Mouse (Mus musculus) T-helper 1 cell (primary cell): ENCODE measurements around the gene Vps18.

Source experiments
- in situ Hi-C: fragments of 300-600 bp; cut with MboI, MseI; formaldehyde crosslinking; loops from one replicate; pipeline ENCODE4 v1.15.1; 2025; ENCODE audit warnings: high pct_unique_total_duplicates

Gene Vps18

DNA sequence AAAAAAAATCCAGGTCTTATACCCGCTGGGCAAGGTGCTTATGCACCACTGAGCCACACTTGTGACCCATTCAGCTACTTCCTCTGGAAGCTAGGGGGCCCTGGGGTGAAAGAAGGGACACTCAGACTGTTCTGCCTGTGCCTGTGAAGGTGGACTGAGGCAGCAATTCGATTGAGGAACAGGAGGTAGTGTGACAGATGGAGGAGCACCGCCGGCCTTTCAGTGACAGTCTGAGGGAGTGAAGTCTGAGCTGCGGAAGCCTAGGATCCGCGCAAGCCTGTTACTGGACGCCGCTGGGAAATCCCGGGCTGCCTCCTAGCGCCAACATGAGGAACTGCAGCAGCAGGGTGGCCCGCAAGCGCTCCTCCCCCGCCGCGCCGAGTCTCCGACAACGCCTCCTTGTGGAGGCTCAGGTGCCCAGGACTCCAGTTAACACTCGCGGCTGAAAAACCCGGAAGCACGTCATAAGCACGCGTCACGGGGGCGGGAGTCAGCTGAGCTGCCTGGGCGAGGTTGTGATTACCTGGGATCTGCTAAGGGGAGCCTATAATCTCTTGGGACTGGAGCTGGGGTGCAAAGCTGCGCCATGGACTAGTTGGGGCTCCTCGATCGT lies at the start of gene Vps18:
TSS of gene Vps18 (plus strand) at position 471 of the 613 bp plus-strand sequence.
- in situ Hi-C loops: no loop called here

DNA sequence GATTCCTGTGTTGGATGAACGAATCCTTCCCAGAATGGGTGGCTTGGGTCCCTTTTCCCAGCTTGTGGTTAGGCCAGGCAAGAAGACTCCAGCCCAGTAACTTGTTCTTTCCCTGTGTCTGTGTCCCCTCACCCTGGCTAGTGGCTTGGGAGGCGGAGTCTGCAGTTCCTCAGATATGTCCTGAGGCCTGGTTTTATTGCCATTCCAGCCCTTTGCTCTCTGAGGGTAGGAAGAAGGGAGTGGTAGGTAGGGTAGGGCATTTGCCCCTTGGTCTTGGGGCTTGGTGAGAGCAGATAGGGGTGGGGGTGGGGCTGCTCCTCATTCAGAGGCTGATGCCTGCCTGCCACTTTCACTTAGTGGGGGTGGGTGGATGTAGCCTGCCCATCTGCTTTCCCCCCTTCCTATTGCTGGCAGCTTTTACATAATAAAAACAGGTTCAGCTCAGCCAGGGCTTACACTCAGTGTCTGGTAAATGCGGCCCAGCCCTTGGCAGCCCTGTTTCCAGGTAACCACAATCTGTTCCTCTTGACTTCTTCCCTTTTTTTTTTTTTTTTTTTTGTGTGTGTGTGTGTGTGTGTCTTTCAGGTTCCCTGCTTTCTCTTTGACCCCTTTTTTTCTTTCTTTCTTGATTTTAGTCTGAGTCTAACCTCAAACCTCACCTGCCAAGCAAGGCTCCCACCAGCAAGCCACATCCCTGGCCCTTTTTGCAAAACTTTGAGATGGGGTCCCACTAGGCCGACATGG lies 48.3 kb upstream of the Vps18 start:
- in situ Hi-C loops: no loop called here

DNA sequence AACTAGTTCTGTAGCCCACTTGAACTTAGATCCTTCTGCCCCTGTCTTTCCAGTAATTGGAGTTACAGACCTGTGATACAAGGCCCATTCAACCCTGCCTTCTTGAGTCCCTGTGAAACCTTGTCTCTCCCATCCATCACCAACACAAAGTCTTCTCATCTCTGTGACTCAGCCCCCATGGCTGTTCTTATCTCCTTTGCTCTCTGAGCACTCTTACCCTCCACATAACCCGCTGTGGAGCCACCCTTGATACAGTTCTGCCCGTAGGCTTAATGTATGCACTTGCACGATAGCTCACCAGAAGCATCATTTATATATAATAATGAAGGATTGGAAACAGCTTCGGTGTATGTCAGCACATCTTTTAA lies 47.7 kb upstream of the Vps18 start:
- in situ Hi-C loops: no loop called here

DNA sequence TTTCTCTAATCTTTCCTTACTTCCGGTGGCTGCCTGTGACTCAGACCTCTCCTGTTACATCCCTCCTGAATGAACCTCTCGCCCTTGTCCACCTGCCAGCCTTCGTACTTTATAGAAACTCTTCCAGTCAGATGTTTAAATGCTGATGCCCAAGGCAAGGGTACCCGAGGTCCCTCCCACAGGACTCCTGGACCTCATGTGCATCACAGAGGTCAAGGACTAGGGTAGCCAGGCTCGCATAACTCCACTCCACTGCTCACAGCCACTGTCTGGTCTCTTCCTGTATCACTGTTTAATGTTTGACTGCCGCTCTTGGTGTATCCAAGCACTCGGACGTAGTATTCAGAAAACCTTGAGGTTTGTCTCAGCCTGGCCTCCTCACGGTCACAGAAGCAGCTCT lies 46.0 kb upstream of the Vps18 start:
- in situ Hi-C loops: no loop called here

DNA sequence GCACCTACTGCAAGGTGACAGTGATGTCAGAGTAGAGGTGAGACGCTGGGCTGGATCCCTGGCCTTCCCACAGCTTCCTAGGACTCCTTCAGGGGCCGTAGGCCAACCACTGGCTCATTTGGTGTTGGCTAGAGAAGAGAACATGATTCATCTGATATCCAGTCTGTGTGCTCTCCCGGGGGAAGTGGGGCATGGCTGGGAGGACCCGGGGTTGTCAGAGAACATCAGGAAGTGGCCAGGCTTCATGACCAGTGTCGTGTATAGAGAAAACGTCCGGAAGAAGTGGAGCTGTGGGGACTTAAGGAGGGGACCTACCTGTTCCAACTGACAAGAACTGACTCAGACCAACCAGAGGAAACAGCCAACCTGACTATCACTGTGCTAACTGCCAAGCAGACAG lies 43.3 kb upstream of the Vps18 start:
- in situ Hi-C loops: no loop called here

DNA sequence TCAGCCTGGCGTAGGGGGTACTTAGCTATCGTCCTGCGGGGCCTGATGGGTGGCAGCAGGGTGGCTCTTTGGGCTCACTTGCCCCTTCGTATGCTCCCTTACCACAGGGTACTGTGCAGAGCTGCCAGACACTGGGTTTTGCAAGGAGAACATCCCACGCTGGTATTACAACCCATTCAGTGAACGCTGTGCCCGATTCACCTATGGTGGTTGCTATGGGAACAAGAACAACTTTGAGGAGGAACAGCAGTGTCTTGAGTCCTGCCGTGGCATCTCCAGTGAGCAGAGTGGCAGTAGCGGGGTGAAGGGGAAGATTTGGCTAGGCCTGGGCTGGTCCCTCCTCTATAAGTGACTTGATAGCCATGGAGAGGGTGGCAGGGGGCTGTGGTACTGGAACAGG lies 40.6 kb upstream of the Vps18 start:
- in situ Hi-C loops: no loop called here

DNA sequence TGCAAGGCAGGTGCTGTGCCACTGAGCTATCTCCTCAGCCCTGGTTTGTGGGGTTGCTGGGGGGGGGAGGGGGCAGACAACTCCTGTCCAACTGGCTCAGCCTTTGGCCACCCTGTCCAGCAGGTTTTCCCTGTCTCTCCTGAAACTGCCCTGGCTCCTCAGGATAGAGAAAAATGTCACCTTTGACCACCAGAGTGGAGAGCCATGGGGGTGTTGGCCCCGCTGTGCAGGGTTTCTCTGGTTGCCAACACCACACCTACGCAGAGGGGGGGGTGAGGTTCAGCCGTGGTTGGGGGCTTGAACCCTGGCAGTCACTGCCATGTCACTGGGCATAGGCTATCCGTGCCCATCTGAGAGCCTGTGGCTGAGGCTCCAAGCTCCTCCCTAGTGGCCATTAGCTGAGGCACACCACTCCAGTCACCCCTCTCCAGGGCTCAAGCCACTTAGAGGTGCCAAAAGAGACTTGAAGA lies 38.9 kb upstream of the Vps18 start:
- in situ Hi-C loops: no loop called here

DNA sequence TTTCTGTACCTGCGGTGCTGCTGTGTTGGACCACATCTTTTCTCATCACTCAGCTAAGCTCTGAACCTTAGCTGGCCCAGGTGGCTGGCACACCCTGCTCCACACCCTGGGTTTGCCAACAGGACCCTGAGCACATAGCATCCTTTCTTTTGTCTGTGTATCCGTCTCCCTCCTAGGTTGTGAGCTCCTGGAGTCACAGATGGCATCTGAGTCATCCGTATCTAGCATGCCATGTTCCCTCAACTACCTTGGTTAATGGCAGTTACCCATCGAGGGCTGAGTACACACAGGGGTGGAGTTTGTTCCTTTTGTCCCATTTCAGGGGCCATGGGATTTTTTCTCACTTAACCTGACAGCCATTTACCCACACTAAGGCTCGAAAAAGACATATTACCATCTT lies 38.2 kb upstream of the Vps18 start:
- in situ Hi-C loops: no loop called here

DNA sequence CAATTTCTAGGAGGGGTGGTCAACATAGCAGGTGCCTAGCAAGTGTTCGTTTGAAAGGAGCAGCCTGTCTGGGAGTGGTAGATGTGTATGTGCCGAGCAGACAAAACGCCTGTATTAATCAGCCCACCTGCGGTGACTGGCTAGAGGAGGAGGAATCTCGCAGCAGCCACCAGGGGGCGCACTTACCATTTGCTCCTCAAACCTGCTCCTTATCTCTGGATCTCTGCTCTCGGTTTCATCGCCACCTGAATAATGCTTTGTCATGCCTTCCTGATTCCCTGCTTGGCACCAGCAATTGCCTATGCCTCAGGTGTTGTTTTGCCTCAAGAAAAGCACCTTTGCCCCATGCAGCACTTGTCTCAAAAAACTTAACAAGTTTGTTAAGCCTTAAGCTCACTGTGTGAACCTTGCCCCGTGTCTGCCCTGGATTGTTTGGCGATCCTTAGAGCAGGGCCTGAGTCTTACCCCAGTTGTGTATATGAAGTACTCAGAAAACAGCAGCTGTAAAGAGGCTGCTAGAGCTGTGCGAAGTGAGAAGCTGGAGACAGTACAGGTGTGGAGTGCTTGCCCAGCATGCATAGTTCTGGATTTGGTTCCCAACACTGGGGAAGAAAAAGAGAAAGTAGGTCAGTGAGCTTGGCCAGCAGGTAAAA lies 37.6 kb upstream of the Vps18 start:
- in situ Hi-C loops: no loop called here

DNA sequence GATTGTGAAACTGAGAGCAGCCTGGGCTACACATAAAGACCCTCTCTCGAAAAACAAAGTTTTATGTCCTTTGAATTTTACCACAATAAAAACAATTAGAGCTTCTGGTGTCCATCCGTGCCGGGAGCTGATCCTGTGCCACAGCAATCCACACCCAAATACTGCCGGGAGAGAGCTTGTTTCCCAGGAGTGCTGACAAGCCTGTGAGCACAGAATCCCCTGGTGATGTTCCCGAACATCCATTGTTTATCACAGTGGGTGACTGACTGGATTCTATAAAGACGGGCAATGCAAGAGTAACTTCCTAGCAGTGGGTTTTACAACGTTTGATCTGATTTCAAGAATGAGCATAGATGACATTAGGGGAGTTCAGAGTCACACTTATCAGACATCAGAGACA lies 33.6 kb upstream of the Vps18 start:
- in situ Hi-C loops: no loop called here

DNA sequence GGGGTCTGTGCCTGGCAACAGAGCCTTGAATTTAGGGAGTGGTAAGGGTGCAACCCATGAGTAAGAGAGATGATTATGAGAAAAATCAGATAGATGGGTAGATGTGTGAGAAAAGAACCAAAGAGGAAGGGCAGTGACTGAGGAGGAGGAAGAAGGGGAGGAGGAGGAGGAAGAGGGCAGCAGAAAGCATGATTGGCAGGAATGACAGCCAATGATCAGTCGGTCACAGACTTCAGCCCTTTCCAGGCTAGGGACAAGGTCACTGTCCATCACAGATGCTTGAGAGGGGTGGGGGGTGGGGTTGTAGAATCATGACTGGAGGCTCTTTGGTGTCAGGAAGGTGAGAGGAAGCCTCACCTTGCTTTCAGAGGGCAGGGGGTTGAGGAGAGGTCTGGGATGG lies 28.0 kb upstream of the Vps18 start:
- in situ Hi-C loops: no loop called here

DNA sequence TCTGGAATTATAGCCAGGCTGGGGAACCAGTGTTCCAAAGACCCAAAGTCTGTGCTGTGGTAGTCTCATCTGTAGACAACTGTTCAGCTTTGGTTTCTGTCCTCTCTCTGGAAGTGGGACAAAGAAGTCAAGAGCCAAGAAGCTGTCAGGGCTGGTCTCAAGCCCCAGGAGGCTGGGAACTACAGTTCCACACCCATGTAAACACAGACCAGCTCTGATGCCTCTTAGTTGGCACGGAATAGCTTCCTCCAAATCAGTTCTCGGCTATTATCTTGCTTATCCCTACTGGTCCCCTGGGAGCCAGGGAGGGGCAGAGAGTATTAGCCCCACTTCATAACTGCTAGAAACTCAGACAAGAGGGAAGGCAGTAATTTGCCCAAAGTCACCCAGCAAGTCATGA lies 27.2 kb upstream of the Vps18 start:
- in situ Hi-C loops: no loop called here

DNA sequence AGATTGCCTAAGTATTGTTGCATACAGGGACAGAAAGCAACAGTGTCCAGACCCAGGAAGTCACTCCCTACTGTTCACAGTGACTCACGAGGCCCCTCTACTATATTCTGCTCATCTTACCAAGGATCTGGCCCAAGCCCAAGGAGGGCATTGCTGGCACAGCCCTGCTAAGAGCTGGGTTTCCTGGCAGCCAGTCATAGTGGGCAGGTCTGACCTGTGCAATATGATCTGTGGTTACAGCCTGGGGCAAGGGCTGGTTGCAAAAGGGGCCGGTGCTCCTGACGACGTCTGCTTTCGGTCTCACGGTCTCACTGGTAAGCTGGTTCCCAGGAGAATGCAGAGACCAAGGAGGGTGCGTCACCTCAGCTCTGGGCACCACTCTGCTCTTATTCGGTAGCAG lies 25.6 kb upstream of the Vps18 start:
- in situ Hi-C loops: no loop called here

DNA sequence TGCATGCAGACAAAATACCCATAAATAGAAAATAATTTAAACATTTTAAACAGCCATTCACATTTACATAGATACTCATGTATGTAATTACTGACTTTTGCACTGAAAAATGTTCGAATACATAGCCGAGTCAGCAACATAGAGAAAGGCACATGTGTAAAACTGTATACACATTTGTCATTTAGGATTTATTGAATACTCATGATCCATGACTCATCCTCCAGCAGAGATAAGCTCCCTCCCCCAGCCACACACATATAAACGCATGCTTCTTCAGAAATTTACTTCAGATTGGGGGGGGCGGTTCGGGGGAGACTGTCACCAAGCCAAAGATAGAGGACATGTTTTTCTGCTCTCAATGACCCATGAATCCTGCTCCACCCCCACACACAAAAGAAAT lies 24.7 kb upstream of the Vps18 start:
- in situ Hi-C loops: no loop called here

DNA sequence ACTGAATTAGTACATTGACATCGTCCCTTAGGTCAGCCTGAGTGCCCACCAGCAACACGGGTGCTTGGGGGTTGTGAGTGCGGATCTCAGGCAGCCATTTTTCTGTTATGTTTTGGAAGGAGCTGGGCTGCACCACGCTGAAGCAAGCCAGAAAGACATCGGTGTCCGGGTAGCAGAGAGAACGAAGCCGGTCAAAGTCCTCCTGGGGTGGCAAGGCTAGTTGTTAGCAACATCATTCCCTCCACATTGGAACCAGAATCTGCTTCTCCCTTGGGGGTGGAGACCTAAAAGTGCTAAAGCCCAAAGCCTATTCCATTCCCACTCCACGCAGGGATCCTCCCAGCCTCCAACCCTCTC lies 18.3 kb upstream of the Vps18 start:
- in situ Hi-C loops: no loop called here

DNA sequence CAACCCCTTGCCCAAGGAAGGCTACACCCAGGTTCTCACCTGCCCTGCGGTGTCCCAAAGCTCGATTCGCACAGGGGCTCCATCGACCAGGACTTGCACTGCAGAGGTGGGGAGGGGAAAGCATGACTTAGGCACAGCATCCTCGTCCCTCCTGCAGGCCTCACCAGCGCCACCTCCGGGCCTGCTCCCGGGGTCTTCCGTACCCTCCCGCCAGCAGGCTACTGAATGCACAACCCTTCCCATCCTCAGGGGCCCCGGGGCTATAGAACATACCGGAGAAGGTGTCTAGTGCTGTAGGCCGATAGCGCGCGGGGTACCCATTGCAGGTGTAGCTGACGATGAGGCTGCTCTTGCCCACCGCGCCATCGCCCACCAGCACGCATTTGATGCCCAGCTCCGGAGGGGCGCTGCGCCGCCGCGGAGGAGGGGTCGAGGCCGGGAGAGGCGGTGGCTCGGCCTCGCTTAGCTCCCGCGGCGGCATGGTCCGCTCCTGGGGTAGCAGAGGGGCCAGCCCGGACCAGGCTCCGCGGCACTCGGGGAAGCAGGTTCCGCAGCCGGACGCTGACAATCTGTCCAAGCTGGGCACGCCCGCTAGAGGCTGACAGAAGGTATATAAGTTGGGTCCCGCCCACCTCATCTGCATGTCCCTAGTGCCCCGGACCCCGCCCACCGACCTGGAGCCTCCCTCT lies 17.8 kb upstream of the Vps18 start, which contains the start of gene Rhov:
TSS of gene Rhov (minus strand) at position 630 of the 689 bp plus-strand sequence.
- in situ Hi-C loops: no loop called here

DNA sequence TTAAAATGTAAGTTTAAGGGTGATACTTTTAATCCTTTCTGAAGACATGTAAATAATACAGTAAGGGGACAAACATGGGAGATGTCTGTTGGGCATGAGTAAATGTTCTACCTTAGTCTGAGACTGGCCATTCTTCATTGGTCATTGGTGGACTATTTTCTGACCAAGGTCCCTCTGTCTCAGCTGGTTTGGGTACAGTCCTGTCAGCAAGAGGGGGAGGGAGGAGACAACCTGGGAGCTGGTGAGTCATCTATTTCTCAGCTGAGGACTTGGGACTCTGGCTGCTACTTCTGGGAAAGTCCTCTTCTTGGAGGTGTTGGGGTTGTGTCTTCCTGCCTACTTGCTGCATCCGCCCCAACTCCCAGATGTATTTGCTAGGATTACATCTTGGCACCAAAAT lies 14.4 kb upstream of the Vps18 start:
- in situ Hi-C loops: no loop called here

DNA sequence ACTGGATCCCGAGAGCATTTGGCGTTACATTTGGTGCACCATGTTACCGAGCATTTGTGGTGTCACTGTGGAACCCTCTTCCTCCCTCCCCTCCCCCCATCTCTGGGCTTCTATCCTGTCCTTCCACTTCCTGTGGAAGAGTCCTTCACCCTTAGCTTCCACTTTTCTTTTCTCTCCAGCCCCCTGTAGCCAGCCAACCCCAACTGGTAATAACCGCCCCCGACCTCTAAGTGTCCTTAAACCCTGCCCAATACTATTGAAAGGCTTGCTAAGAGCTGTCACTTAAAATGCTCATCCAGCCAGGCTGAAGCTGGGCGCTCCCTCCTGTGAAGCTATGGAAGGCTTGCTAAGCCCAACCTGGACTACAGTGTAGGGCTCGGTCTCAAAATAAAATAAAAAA lies 11.6 kb upstream of the Vps18 start:
- in situ Hi-C loops: no loop called here

DNA sequence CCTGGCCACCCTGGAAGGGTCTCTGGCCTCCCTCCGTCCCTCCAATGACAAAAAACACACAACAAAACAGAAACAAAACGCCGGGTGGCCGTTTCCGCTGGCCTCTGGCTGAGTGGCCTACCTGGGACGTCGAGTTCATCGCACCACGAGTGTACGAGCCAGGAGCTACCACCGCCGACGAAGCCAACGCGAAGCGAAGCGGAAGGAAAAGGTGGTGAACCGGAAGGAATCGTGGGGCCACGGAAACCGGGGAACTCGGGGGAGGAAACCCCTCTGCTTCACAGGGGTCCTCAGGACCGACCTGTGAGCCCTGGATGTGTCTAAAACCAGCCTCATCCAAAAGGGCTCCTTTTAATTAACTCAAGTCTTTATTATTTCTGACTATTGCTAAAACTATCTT lies 10.7 kb upstream of the Vps18 start:
- in situ Hi-C loops: no loop called here

DNA sequence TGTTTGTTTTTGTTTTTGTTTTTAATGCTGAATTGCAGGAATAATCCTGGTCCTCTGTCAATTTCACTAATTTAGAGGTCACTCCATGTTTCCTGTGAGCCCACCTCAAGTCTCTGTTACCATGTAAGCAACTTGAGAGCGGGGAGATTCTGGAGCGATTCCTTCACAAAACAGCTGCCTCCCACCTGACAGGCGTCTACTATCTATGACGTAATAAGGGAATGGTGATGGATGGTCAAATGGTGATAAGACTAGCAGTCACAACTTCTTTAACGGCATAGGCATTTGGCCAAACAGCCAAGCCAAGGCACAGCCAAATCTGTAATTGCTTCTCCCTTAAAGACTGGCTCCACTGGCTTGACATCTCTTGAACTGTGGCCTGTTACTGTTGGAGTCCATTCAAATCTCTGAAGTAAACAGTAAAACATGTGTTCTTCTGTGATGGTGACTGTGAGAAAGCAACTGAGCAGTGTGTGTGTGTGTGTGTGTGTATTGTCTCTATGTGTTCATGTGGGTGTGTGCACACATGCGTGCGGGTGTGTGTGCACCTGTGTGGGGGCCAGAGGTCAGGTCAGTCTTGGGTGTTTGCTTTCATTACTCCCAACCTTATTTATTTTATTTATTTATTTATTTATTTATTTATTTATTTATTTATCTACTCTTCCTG lies 6.5 kb upstream of the Vps18 start:
- in situ Hi-C loops: loop anchor here (5.0 kb wide), 1 partner anchor 265 kb away; no protein-coding TSS in a partner anchor

DNA sequence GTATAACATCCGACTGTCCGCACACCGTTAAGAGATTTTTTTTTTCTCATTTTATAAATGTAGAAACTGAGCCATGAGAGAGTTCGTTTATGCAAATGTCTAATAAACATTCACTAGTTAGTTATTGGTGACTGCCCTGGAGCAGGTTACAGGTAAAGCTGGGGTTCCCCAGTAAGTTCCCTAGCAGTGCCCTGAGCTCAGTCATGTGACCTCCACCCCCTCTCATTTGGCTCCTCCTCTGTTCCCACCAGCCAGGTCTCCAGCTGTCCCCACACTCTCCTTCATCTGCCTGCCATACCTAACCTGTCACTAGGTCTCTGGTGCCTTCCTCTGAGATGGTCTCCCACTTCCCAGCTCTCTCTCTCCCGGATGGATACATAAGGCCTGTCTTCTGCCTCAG lies 1.2 kb upstream of the Vps18 start:
- in situ Hi-C loops: no loop called here

DNA sequence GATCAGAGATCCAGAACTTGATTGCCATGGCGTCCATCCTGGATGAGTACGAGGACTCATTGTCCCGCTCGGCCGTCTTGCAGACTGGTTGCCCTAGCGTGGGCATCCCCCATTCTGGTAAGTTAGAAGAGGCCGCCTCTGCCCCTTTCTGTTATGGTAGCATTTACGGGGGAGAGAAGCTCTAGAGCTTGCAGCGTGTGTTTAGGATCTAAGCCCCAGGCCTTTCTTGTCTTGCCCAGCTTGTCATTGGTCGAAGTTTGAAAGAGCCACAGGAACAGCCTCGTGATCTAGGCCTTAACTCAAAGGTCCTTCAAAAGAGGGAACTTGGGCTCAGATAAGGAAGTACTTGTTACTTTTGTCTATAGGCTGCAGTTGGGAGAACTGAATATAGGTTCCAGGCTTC lies 475 bp downstream of the Vps18 start:
- in situ Hi-C loops: no loop called here
